Mouse (Mus musculus) heart, embryonic 12.5 days (tissue): ENCODE measurements around the gene Prl8a2. TPM values are rescaled to one million over a fixed set of nuclear protein-coding genes. Genes with fewer than 3 reads are reported as not detected.

Experiments
- ATAC-seq: fragments of 200-750 bp; cut with Nextera tagmentation; 2 replicates; pipeline ENCODE4 v1.8.0; 2017; ENCODE audit warnings: moderate TSS enrichment, moderate library complexity; ENCODE audit not compliant: insufficient number of reproducible peaks, low FRiP score
- H3K27ac ChIP-seq: fragments of 300-500 bp; sonication (generic); 2 replicates; pipeline ENCODE4 v1.5.1; 2016; ENCODE audit warnings: mild to moderate bottlenecking, moderate library complexity; ENCODE audit not compliant: poor library complexity, severe bottlenecking
- H3K27me3 ChIP-seq: fragments of 300-500 bp; sonication (generic); replicated peaks from 2 replicates; pipeline ENCODE4 v1.6.1; 2016; ENCODE audit warnings: mild to moderate bottlenecking, moderate library complexity
- H3K36me3 ChIP-seq: fragments of 300-500 bp; sonication (generic); 2 replicates; pipeline ENCODE4 v1.6.1; 2016; ENCODE audit warnings: mild to moderate bottlenecking, moderate library complexity
- H3K4me1 ChIP-seq: fragments of 300-500 bp; sonication (generic); replicated peaks from 2 replicates; pipeline ENCODE4 v1.6.1; 2016; ENCODE audit warnings: mild to moderate bottlenecking
- H3K4me2 ChIP-seq: fragments of 300-500 bp; sonication (generic); 2 replicates; pipeline ENCODE4 v1.6.1; 2016; ENCODE audit warnings: mild to moderate bottlenecking, moderate library complexity
- H3K4me3 ChIP-seq: fragments of 300-500 bp; sonication (generic); 2 replicates; pipeline ENCODE4 v1.5.1; 2016; ENCODE audit warnings: mild to moderate bottlenecking
- H3K9ac ChIP-seq: fragments of 300-500 bp; sonication (generic); 2 replicates; pipeline ENCODE4 v1.6.1; 2016; ENCODE audit warnings: mild to moderate bottlenecking, moderate library complexity
- H3K9me3 ChIP-seq: fragments of 300-500 bp; sonication (generic); replicated peaks from 2 replicates; pipeline ENCODE4 v1.6.1; 2016; ENCODE audit warnings: mild to moderate bottlenecking, moderate library complexity
- WGBS: fragments of 180-500 bp; shearing (Covaris S2); methylation state at CpG from one replicate; pipeline ENCODE4 v1.1.7; 2016; 5-methylcytosine and 5-hydroxymethylcytosine counted together
- polyA plus RNA-seq: library from polyadenylated mRNA; unstranded; fragments of >200 nt; fragmentation: Nextera tagmentation; extraction: Ambion mirVana; gene quantifications from 2 replicates; pipeline ENCODE4 v1.2.1, GENCODE M21; 2016

Prl8a2 gene
- 0.63 TPM in 1 of 2 replicates, not detected in the other for polyA plus RNA-seq

DNA sequence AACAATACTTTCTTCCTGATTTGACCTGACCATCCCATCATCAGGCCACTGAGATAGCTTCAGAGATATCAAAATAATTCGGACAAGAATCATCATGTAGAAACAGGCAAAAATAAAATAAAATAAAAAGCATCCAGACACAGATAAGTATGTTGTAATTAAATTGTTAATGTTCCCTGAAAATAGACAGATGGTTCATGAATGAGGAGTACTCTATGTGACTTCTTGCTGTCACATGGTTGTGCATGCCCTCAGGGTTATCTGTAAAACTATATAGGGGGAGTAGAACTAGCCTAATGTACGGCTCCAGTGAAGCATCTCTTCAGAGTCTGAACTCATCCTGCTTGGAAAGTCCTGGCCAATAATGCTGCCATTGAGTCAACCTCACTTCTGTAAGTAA is at the start of gene Prl8a2:
Gene Prl8a2, plus strand, starts transcription at position 301 of the 400 bp plus-strand sequence.
- no peak within 1 kb of the TSS for H3K27ac ChIP-seq
- H3K9ac ChIP-seq: no peak within 1 kb of the TSS
- H3K9me3 ChIP-seq: no peaks in the 10 kb centered on the region
- H3K4me2 ChIP-seq: no peak within 1 kb of the TSS
- H3K4me3 ChIP-seq: no peak within 1 kb of the TSS
- H3K36me3 ChIP-seq: no peaks in the 10 kb centered on the region
- H3K4me1 ChIP-seq: peaks cover 3% of the 10 kb centered on the region
- no peaks in the 10 kb centered on the region for H3K27me3 ChIP-seq
- WGBS: 50% methylated on average over 2 of the region's 2 CpGs
- no peak for ATAC-seq

DNA sequence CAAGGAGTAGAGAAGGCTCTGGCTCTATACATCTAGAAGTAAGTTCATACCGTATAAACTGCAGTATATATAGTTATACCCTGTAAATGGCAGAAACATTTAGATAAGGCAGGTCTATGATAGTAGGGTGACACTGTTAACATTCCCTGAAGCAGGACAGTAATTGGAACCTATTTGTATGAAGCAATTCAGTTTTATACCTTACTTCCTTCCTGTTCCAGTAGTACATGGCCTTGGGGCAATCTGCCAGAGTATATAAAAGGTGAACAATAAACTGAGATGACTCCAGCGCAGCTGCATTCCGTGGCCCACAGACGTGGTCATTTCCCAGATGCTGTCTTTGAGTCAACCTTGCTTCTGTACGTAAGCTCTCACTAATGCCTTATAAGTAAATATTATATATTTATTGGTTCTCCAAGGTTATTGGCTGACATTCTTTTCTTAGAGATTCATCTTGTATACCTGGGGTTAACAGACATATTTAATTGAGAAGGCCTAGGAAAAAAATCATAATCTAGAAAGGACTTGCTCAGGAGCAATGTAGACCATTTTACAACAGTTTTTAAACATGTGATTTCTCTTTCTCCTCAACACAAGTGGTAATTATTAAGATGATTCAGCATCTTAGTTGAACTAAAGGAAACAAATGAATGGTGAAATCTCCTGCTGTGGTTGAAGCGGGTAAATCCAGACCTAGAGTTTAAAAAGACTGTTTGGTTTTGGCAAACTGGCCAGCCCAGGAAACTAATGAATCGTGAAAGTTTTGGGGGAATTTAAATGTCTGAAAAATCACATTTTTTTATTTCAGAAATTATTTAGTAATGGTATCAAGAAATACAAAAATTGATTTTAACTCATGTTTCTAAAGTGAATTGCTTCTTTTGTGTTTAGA is 32.9 kb upstream of the Prl8a2 start, which contains the start of gene Prl6a1:
Gene Prl6a1, plus strand, starts transcription at position 294 of the 892 bp plus-strand sequence.
- H3K27ac ChIP-seq: no peak within 1 kb of the TSS
- no peak within 1 kb of the TSS for H3K4me3 ChIP-seq
- no peak for ATAC-seq
- 77% methylated on average over 7 of the region's 7 CpGs for WGBS
- H3K4me2 ChIP-seq: no peak within 1 kb of the TSS
- no peaks in the 10 kb centered on the region for H3K36me3 ChIP-seq
- H3K9ac ChIP-seq: no peak within 1 kb of the TSS
- H3K9me3 ChIP-seq: no peaks in the 10 kb centered on the region
- no peaks in the 10 kb centered on the region for H3K27me3 ChIP-seq
- no peaks in the 10 kb centered on the region for H3K4me1 ChIP-seq

DNA sequence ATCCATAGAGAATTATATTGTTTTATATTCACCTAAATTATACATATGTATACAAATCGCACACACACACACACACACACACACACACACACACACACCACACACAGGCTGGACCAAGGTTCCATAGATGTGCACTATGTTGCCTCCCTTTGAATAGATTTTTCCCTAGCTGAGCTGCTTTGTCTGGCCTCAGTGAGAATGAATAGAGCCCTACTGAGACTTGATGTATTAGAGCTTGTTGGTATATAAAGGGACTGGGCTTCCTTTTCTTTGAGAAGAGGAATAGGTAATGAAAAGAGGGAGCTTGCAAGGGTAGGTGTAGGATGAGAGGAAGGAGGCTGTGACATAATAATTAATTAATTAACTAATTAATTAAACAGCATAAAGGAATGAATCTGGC is 10.5 kb upstream of the Prl8a2 start:
- Histone ChIP-seq H3K4me3 (no peak overlapping the region), H3K9ac (no peak overlapping the region), H3K27me3 (no peaks in the 10 kb centered on the region), H3K9me3 (no peaks in the 10 kb centered on the region), H3K27ac (no peak overlapping the region), H3K4me2 (no peak overlapping the region), H3K36me3 (no peaks in the 10 kb centered on the region), H3K4me1 (no peaks in the 10 kb centered on the region)
- WGBS: 65% methylated on average over 1 of the region's 1 CpGs
- no peak for ATAC-seq

DNA sequence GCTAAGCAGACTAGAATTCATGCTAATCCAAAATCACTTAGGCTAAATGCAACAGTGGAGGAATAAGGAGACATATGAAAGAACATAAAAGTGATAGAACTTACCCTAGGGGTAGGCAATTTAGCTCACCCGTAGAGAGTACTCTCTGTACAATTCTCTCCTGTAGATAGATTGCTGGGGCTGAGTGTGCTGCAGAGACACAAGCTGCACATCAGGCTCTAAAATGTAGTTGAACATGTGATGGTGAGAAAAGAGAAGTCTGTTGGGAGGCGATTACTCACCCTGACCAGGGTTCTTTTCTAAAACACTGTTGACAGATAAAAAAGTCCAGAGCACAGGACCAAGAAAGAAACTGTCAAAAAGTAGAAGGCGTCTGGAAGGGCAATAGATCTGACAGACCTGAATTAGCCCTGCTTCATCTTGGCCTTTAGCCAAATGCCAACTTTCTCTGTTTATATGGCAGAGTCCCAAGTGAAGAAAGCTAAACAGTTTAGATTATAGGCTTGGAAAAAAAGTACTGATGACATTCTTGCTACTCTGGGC is 2.7 kb upstream of the Prl8a2 start:
- Histone ChIP-seq H3K4me2 (no peak overlapping the region), H3K4me1 (peaks cover 3% of the 10 kb centered on the region), H3K9ac (no peak overlapping the region), H3K36me3 (no peaks in the 10 kb centered on the region), H3K9me3 (no peaks in the 10 kb centered on the region), H3K4me3 (no peak overlapping the region), H3K27me3 (no peaks in the 10 kb centered on the region), H3K27ac (0 out of 2 replicates have a peak overlapping the region, but pooled peaks have one; percentile 39)
- ATAC-seq: no peak
- WGBS: 24% methylated on average over 3 of the region's 3 CpGs

DNA sequence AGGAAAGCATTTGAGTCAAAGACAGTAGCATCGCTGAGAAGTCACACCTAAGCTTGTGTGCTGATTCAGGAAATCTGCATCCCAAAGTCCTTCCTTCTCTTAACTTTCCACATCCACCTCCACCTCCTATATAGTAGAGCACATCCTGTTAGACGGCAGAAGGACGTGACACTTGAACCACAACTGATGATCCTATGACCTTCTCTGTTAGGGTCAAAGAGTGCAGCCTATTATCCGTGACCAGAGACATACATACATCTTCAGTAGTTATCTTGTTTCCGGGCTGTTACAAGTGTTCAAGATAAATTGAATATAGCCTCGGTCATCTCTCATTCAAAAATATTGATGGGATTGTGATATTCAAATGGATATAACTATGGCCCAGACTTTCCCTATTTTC is 45.3 kb downstream of the Prl8a2 start, which contains the start of gene Prl2b1:
Gene Prl2b1, minus strand, starts transcription at position 101 of the 400 bp plus-strand sequence.
- Histone ChIP-seq H3K4me2 (no peak within 1 kb of the TSS), H3K9ac (no peak within 1 kb of the TSS), H3K4me3 (no peak within 1 kb of the TSS), H3K36me3 (no peaks in the 10 kb centered on the region), H3K4me1 (no peaks in the 10 kb centered on the region), H3K27me3 (no peaks in the 10 kb centered on the region), H3K27ac (no peak within 1 kb of the TSS), H3K9me3 (0 out of 2 replicates have a peak, but pooled peaks cover 3% of the 10 kb centered on the region)
- 65% methylated on average over 6 of the region's 6 CpGs for WGBS
- ATAC-seq: no peak

DNA sequence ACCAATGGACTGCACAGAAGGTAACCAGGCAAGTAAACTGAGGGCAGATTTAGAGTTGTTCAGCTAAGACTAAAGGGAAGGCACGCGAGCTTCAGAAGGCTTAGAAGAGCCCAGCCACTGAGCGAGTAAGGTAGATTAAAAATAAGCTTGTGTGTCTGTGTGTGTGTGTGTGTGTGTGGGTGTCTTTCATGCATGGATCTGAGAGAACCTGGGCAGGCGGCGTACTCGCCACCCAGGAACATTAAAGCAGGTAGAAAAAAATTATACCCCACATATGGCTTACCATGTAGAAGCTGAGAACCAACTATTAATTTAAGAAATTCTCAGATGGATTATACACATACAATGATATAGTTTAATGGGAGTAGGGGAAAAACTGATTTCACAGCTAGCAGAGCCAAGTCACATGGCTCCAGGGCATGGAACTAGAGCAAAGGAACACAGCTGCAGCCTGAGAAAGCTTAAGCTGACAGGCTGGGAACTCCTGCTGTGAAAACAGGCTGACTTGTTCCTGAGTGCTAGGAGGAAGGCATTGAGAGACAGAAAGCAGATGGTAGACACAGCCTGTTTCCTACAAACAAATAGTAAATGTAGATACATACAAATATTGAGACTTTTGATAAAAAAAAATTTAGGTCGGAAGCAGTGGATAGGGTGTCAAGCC is 53.7 kb downstream of the Prl8a2 start:
- Histone ChIP-seq H3K4me3 (no peak overlapping the region), H3K9ac (no peak overlapping the region), H3K9me3 (0 out of 2 replicates have a peak, but pooled peaks cover 2% of the 10 kb centered on the region), H3K27ac (no peak overlapping the region), H3K27me3 (no peaks in the 10 kb centered on the region), H3K4me2 (no peak overlapping the region), H3K4me1 (no peaks in the 10 kb centered on the region), H3K36me3 (no peaks in the 10 kb centered on the region)
- 82% methylated on average over 7 of the region's 7 CpGs for WGBS
- ATAC-seq: no peak

Other genes starting within 250 kb of the Prl8a2 start
- gene Prl3d2, start 224.0 kb upstream of the Prl8a2 start, polyA plus RNA-seq: not detected in 2 replicates
- not detected in 2 replicates for gene Prl3d3, start 188.9 kb upstream of the Prl8a2 start, polyA plus RNA-seq
- not detected in 2 replicates for gene Prl3c1, start 149.0 kb upstream of the Prl8a2 start, polyA plus RNA-seq
- gene Prl3b1, start 103.8 kb upstream of the Prl8a2 start, polyA plus RNA-seq: not detected in 2 replicates
- gene Prl3a1, start 86.2 kb upstream of the Prl8a2 start, polyA plus RNA-seq: not detected in 2 replicates
- gene Prl6a1, start 33.0 kb upstream of the Prl8a2 start, polyA plus RNA-seq: not detected in 2 replicates
- gene Prl2b1, start 45.2 kb downstream of the Prl8a2 start, polyA plus RNA-seq: not detected in 2 replicates
- not detected in 2 replicates for gene Prl8a6, start 93.0 kb downstream of the Prl8a2 start, polyA plus RNA-seq
- gene Prl8a8, start 167.5 kb downstream of the Prl8a2 start, polyA plus RNA-seq: not detected in 2 replicates
- not detected in 2 replicates for gene Prl8a9, start 218.9 kb downstream of the Prl8a2 start, polyA plus RNA-seq
- gene Prl8a1, start 236.5 kb downstream of the Prl8a2 start, polyA plus RNA-seq: not detected in 2 replicates